Mouse (Mus musculus) monocyte, adult 2 months (primary cell): Measurements from ENCODE around the gene Magi1.
"Not testable (repeated sequence)": the region's sequence is repeated elsewhere in the genome, so short reads cannot be mapped to it uniquely, and the experiment has no call there.

ENCODE experiments used
- DNase-seq, 2 experiments: peaks; one replicate each; pipeline ENCODE4 v3.0.0; 2022; ENCODE audit warnings: low spot score in 2 of 2, low read depth in 1 of 2

Magi1 gene

GRCm38 (mm10) chr6:94064832-94065231 lies 218.9 kb downstream of the Magi1 start:
- no peak for DNase-seq

GRCm38 (mm10) chr6:94063542-94063941 lies 220.2 kb downstream of the Magi1 start:
- DNase-seq, result no peak

- DNase-seq, result no peak
These were observed 222.2 kb downstream of the Magi1 start for GRCm38 (mm10) chr6:94061424-94061980.

- no peak for DNase-seq
These were observed 223.0 kb downstream of the Magi1 start for GRCm38 (mm10) chr6:94060621-94061213.

GRCm38 (mm10) chr6:94059090-94059489 lies 224.6 kb downstream of the Magi1 start:
- no peak for DNase-seq

- no peak for DNase-seq
These were observed 229.8 kb downstream of the Magi1 start for GRCm38 (mm10) chr6:94053920-94054319.

- no peak for DNase-seq
These were observed 238.5 kb downstream of the Magi1 start for GRCm38 (mm10) chr6:94045180-94045579.

- no peak for DNase-seq
These were observed 240.3 kb downstream of the Magi1 start for GRCm38 (mm10) chr6:94043461-94043860.

GRCm38 (mm10) chr6:94040093-94040492 lies 243.6 kb downstream of the Magi1 start:
- DNase-seq, result no peak

- no peak for DNase-seq
These were observed 244.8 kb downstream of the Magi1 start for GRCm38 (mm10) chr6:94038897-94039296.

- DNase-seq, result no peak
These were observed 247.2 kb downstream of the Magi1 start for GRCm38 (mm10) chr6:94036554-94036953.

GRCm38 (mm10) chr6:94026361-94026760 lies 257.4 kb downstream of the Magi1 start:
- no peak for DNase-seq

GRCm38 (mm10) chr6:94022437-94022836 lies 261.3 kb downstream of the Magi1 start:
- no peak for DNase-seq

GRCm38 (mm10) chr6:94021239-94021962 lies 262.3 kb downstream of the Magi1 start:
- no peak for DNase-seq

GRCm38 (mm10) chr6:94020566-94020965 lies 263.2 kb downstream of the Magi1 start:
- no peak for DNase-seq

GRCm38 (mm10) chr6:94019935-94020334 lies 263.8 kb downstream of the Magi1 start:
- no peak for DNase-seq

GRCm38 (mm10) chr6:94013761-94014160 lies 270.0 kb downstream of the Magi1 start:
- no peak for DNase-seq

- DNase-seq, result no peak
These were observed 271.8 kb downstream of the Magi1 start for GRCm38 (mm10) chr6:94011947-94012346.

- no peak for DNase-seq
These were observed 272.2 kb downstream of the Magi1 start for GRCm38 (mm10) chr6:94011521-94011920.

GRCm38 (mm10) chr6:94008577-94008976 lies 275.1 kb downstream of the Magi1 start:
- no peak for DNase-seq

- DNase-seq, result not testable (repeated sequence)
These were observed 280.1 kb downstream of the Magi1 start for GRCm38 (mm10) chr6:94003586-94003985.

- DNase-seq, result no peak
These were observed 286.8 kb downstream of the Magi1 start for GRCm38 (mm10) chr6:93996841-93997485.
